Mouse (Mus musculus) G1E-ER4 (cell line): Measurements from ENCODE around the gene Pard3. TPM values are rescaled to one million over a fixed set of nuclear protein-coding genes. Genes with fewer than 3 reads are reported as not detected.

Experiments used
- GATA1 ChIP-seq: IDR thresholded peaks from one replicate; pipeline ENCODE4 v1.8.0; 2012; ENCODE audit warnings: low read length, inconsistent platforms
- polyA plus RNA-seq: library from polyadenylated mRNA; stranded (reverse); fragments of >175 nt; gene quantifications from 2 replicates; pipeline ENCODE4 v1.2.3, GENCODE M21; 2012

Pard3 gene
- 0.09 and 0.15 TPM in 2 replicates for polyA plus RNA-seq

DNA sequence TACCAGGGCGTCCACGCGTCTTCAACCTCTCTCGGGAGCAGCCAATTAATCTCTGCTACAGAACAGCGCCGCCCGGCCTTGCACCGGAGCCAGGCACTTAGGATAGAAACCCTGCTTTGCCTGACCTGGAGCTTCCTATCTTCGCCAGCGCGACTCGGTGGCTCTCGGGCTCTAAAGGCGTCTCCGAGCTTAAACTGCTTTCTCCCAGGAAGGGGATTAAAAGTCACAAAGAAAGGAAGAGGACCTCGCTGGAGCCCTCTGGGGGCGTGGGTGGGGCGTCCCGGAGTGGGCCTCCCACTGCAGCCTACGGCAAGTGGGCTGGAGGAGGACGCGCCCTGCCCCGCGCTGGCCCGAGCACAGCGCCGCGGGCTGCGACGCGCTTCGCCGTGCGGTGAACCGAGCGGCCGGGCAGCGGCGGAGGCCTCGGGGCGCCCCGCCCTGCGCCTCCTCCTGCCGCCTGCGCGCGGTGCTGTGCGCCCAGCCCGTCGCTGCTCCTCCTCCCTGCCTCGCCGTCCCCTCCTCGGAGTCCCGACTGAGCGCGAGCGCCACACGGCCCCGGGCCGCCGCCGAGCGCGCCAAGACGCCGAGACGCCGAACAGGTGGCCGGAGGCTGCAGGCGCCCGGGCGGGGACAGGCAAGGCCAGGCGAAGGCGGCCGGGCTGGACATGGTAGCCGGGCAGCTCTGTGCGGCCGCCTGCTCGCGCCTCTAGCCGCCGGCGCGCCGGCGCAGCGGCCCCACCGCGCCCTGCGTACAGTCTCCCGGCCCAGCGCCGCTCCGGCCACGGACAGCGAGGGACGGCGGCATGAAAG, at the start of gene Pard3:
Gene Pard3 (plus strand): TSS at position 343 of the 810 bp plus-strand sequence.
- no peak for TF ChIP-seq GATA1

GRCm38 (mm10) chr8:127021830-127022229, 41.9 kb upstream of the Pard3 start:
- TF ChIP-seq GATA1 = no peak

GRCm38 (mm10) chr8:127025256-127025717, 38.4 kb upstream of the Pard3 start:
- no peak for TF ChIP-seq GATA1

DNA sequence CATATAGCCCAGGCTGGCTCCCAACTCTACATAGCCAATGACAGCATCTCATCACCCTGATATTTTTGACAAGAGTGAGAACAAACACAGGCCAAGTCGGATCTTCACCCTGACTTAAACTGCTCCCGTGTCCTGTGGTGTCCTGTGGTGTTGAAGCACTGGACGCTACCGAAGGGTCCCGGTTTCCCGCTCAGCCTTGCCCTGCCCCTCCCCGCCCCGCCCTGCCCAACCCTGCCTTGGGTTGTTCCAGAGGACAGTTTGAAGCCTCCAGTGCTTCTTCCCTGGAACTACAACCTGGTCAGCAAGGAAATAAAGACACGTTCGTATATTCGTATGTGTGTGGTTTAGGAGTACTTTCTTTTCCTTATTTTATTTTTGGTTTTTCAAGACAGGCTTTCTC, 37.9 kb upstream of the Pard3 start:
- TF ChIP-seq GATA1 = no peak

GRCm38 (mm10) chr8:127031476-127031875, 32.2 kb upstream of the Pard3 start:
- no peak for TF ChIP-seq GATA1

DNA sequence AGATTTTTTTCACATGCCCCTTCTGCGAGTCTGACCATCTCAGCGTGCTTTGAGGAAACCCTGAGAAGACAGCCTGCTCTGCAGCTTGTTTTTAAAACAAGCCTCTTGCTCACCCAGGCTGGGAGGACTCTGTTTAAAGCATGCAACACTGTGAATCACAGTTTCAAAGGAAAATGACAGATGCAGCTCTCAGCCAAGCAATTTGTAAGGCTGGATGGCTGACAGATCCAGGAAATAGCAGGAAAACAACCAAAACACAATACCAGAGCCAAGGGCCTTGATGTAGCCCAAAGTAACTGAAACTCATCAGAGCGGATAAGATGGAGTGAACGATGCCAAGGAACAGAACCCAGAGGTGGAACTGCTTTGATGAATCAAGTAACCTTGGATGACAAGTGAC, 24.8 kb upstream of the Pard3 start:
- no peak for TF ChIP-seq GATA1

DNA sequence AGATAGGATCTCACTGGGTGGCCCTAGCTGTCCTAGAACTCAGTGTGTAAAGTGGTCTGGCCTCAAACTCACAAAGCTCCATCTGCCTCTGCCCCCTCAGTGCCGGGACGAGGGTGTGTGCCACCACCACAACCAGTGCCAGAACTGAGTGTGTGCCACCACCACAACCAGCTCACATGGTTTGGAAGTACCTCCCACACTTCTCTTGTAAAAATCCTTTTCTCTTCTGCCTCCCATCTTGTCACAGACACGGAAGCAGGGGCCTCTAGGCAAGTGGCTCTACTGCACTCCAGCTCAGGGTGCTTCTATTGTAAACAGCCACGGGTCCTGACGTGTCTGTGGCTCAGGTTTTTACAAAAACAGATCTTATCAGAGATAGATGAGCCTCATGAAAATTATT, 13.7 kb upstream of the Pard3 start:
- no peak for TF ChIP-seq GATA1

GRCm38 (mm10) chr8:127052132-127052531, 11.6 kb upstream of the Pard3 start:
- no peak for TF ChIP-seq GATA1

- no peak for TF ChIP-seq GATA1
Measured at GRCm38 (mm10) chr8:127055081-127055480, 8.6 kb upstream of the Pard3 start.

GRCm38 (mm10) chr8:127058759-127059158, 4.9 kb upstream of the Pard3 start:
- no peak for TF ChIP-seq GATA1

- no peak for TF ChIP-seq GATA1
Measured at GRCm38 (mm10) chr8:127059826-127060225, 3.9 kb upstream of the Pard3 start.

DNA sequence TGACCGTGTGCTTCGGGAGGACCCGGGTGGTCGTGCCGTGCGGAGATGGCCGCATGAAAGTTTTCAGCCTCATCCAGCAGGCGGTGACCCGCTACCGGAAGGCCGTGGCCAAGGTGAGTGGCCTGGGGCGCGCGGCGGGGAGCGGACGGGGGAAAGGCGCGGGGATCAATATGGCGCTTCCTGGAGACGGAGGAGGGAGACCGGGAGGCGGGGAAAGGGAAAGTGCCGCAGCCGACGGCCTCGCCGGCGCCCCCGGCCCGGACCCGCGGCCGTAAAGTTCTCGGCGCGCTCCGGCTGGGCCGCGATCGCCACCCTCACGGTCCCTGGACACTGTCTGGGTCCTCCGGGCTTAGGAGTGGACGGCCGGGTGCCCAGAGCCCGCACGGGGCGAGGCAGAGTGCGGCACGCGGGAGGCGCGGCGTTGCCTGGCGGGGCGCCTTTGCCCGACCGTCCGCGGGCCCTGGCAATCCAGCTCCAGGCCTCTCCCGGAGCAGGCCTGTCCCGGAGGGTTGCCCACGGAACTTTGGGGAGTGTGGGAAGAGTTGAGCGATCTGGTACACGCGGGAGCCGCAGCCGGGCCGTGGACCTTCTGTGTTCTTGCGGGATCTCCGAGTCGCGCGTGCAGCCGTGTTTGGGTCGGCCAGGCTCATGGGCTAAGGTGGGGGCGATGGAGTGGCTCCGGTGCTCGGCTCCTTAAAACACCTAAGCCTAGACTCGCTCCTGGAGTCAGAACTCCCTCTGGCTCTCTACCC, 844 bp downstream of the Pard3 start:
- TF ChIP-seq GATA1 = no peak

GRCm38 (mm10) chr8:127065113-127065473, 1.4 kb downstream of the Pard3 start:
- no peak for TF ChIP-seq GATA1

DNA sequence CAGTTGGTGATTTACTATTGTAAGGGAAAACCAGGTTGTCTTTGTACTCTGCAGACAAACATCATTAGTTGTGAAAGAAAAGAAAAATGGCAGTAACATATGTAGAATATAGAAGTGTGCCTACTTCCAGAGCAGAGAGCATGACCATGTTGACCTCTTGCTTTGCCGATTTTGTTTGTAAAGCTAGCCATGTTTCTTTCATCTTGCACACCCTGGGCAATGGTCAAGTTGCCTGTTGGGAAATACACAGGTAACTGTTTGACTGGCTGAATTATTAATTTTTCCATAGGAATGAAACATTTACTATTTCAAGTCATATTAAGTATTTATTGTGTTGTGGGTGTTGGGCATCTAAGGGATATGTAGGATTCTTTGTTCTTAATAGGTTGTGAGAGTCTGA, 2.1 kb downstream of the Pard3 start:
- TF ChIP-seq GATA1 = no peak

DNA sequence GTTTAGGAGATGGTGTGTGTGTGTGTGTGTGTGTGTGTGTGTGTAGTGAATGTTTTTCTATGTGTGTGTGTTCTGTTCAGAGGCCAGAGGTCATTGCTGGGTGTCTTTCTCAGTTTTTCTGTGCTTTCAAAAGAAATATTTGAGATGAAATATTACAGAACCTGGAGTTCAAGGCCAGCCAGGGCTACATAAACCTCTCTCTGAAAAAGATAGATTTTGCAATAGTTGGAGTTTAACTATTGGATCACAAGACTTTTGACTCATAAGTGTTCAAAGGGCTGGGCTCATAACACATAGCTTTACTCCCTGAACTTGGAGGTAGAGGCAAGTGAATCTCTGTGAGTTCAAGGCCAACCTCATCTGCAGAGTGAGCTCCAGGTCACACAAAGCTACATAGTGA, 2.8 kb downstream of the Pard3 start:
- TF ChIP-seq GATA1 = no peak

DNA sequence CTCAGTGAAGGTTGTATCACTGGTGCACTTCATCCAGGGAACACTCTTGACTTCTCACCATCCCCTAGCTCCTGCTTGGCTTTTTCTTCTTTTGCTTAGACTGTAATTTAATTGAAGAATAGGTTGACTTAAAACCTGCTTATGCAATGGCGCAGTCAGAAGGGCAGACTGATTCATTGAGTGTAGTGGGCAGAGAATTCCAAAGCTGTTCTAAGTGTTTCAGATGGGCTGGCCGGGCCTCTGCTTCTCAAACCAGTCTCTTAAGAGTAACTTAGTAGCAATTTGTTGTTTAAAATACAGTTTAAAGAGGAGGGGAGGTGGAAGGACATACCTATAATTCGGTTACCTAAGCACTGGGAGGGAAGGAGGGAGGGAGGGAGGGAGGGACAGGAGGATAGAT, 5.0 kb downstream of the Pard3 start:
- no peak for TF ChIP-seq GATA1

DNA sequence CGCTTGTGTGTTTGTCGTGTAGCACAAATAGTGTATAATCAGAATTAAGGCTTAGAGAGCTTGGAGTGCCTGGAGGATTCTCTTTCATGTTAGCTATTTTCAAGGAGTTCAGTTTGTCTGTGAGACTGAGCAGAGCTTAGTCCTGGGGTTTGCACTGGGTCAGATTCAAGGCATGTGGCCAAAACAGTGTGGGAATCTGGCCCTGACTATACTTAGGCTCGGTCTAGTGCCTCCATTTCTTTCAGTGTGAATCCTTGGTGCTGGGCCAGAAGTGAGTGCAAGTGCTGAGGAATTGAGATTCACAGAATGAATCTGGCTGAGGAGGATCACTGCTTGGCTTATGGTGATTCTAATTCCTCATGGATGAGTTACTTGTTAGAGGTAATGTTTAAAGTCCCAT, 6.5 kb downstream of the Pard3 start:
- no peak for TF ChIP-seq GATA1
